Mouse (Mus musculus): ENCODE results near the gene Grhl3. TPM values are rescaled to one million over a fixed set of nuclear protein-coding genes. Genes with fewer than 3 reads are reported as not detected.

The Grhl3 gene
- total RNA-seq, 2 experiments from 2014 or later = 0.32 to 0.34 TPM

GRCm38 (mm10) chr4:135531771-135532613, 41.4 kb downstream of the Grhl3 start:
- intact Hi-C loops (cut with DNase I) = no loop called here
- no peak for DNase-seq

GRCm38 (mm10) chr4:135531236-135531635, 42.2 kb downstream of the Grhl3 start:
- intact Hi-C loops (cut with DNase I) = no loop called here
- DNase-seq = no peak

GRCm38 (mm10) chr4:135530270-135530669, 43.2 kb downstream of the Grhl3 start:
- intact Hi-C loops (cut with DNase I) = no loop called here
- DNase-seq = no peak

GRCm38 (mm10) chr4:135526039-135526710, 47.3 kb downstream of the Grhl3 start:
- no peak for DNase-seq

GRCm38 (mm10) chr4:135525057-135525456, 48.4 kb downstream of the Grhl3 start:
- no peak for DNase-seq
- intact Hi-C loops (cut with DNase I) = no loop called here

More at GRCm38 (mm10) chr4:135526039-135526710, 47.3 kb downstream of the Grhl3 start:
- intact Hi-C loops (cut with DNase I) = no loop called here

GRCm38 (mm10) chr4:135523939-135524338, 49.5 kb downstream of the Grhl3 start:
- peak; percentile 31 for DNase-seq
- intact Hi-C loops (cut with DNase I) = no loop called here

- intact Hi-C loops (cut with DNase I) = no loop called here
- DNase-seq = no peak
These were observed 53.0 kb downstream of the Grhl3 start for GRCm38 (mm10) chr4:135520421-135520820.

- intact Hi-C loops (cut with DNase I) = no loop called here
These were observed 55.3 kb downstream of the Grhl3 start for GRCm38 (mm10) chr4:135518135-135518534.

GRCm38 (mm10) chr4:135516351-135517316, 56.8 kb downstream of the Grhl3 start:
- intact Hi-C loops (cut with DNase I) = no loop called here
- DNase-seq = peak; percentile 50

More at GRCm38 (mm10) chr4:135518135-135518534, 55.3 kb downstream of the Grhl3 start:
- no peak for DNase-seq

GRCm38 (mm10) chr4:135514925-135515324, 58.5 kb downstream of the Grhl3 start:
- intact Hi-C loops (cut with DNase I) = no loop called here

GRCm38 (mm10) chr4:135513865-135514264, 59.6 kb downstream of the Grhl3 start:
- DNase-seq = no peak
- intact Hi-C loops (cut with DNase I) = no loop called here

More at GRCm38 (mm10) chr4:135514925-135515324, 58.5 kb downstream of the Grhl3 start:
- no peak for DNase-seq

- intact Hi-C loops (cut with DNase I) = no loop called here
- no peak for DNase-seq
These were observed 63.9 kb downstream of the Grhl3 start for GRCm38 (mm10) chr4:135509515-135509914.

- DNase-seq = peak; percentile 78
- intact Hi-C loops (cut with DNase I) = loop anchor here (1.0 kb wide), 1 partner anchor 160 kb away; no protein-coding TSS in a partner anchor
These were observed 64.9 kb downstream of the Grhl3 start for GRCm38 (mm10) chr4:135508419-135509039.

GRCm38 (mm10) chr4:135507547-135508350, 65.7 kb downstream of the Grhl3 start:
- DNase-seq = peak; percentile 26
- intact Hi-C loops (cut with DNase I) = loop anchor here (1.0 kb wide), 1 partner anchor 161 kb away; no protein-coding TSS in a partner anchor

- no peak for DNase-seq
- intact Hi-C loops (cut with DNase I) = no loop called here
These were observed 67.6 kb downstream of the Grhl3 start for GRCm38 (mm10) chr4:135505794-135506193.

- intact Hi-C loops (cut with DNase I) = no loop called here
- DNase-seq = no peak
These were observed 71.8 kb downstream of the Grhl3 start for GRCm38 (mm10) chr4:135501587-135501986.

- no peak for DNase-seq
- intact Hi-C loops (cut with DNase I) = no loop called here
These were observed 73.6 kb downstream of the Grhl3 start for GRCm38 (mm10) chr4:135499831-135500230.

GRCm38 (mm10) chr4:135498136-135498535, 75.3 kb downstream of the Grhl3 start:
- no peak for DNase-seq
- intact Hi-C loops (cut with DNase I) = no loop called here

GRCm38 (mm10) chr4:135495810-135496209, 77.6 kb downstream of the Grhl3 start:
- intact Hi-C loops (cut with DNase I) = no loop called here
- DNase-seq = peak; percentile 54
